Mouse (Mus musculus): Measurements from ENCODE around the gene Mrpl53. TPM values are rescaled to one million over a fixed set of nuclear protein-coding genes. Genes with fewer than 3 reads are reported as not detected.

Gene Mrpl53
- total RNA-seq, 1 experiment from 2014 or later = 8.8 TPM

- no peak for ATAC-seq (ENCODE audit: extremely low read depth, insufficient number of reproducible peaks, low FRiP score, poor library complexity, severe bottlenecking)
Measured at GRCm38 (mm10) chr6:83087205-83087925, 21.5 kb upstream of the Mrpl53 start.

- no peak for ATAC-seq (ENCODE audit: extremely low read depth, insufficient number of reproducible peaks, low FRiP score, poor library complexity, severe bottlenecking)
Measured at GRCm38 (mm10) chr6:83087926-83088260, 20.9 kb upstream of the Mrpl53 start.

- no peak for ATAC-seq (ENCODE audit: extremely low read depth, insufficient number of reproducible peaks, low FRiP score, poor library complexity, severe bottlenecking)
Measured at GRCm38 (mm10) chr6:83092416-83093127, 16.3 kb upstream of the Mrpl53 start.

GRCm38 (mm10) chr6:83095968-83096367, 12.9 kb upstream of the Mrpl53 start:
- 0 out of 2 replicates have a peak, but pooled peaks have one; percentile 33 for ATAC-seq (ENCODE audit: extremely low read depth, insufficient number of reproducible peaks, low FRiP score, poor library complexity, severe bottlenecking)

- no peak for ATAC-seq (ENCODE audit: extremely low read depth, insufficient number of reproducible peaks, low FRiP score, poor library complexity, severe bottlenecking)
Measured at GRCm38 (mm10) chr6:83098411-83098810, 10.4 kb upstream of the Mrpl53 start.

GRCm38 (mm10) chr6:83101316-83101687, 7.5 kb upstream of the Mrpl53 start, which contains the start of the genes Ccdc142 and Gm42688:
Gene Ccdc142 (plus strand): TSS chr6:83101601.
Gene Gm42688 (plus strand): TSS chr6:83101617.
- ATAC-seq (ENCODE audit: extremely low read depth, insufficient number of reproducible peaks, low FRiP score, poor library complexity, severe bottlenecking) = peak; percentile 87

GRCm38 (mm10) chr6:83101688-83102556, 6.9 kb upstream of the Mrpl53 start:
- ATAC-seq (ENCODE audit: extremely low read depth, insufficient number of reproducible peaks, low FRiP score, poor library complexity, severe bottlenecking) = peak; percentile 45; the same call in 1 of the 2 replicates

GRCm38 (mm10) chr6:83103130-83103650, 5.7 kb upstream of the Mrpl53 start:
- no peak for ATAC-seq (ENCODE audit: extremely low read depth, insufficient number of reproducible peaks, low FRiP score, poor library complexity, severe bottlenecking)

- no peak for ATAC-seq (ENCODE audit: extremely low read depth, insufficient number of reproducible peaks, low FRiP score, poor library complexity, severe bottlenecking)
Measured at GRCm38 (mm10) chr6:83104158-83104557, 4.7 kb upstream of the Mrpl53 start.

GRCm38 (mm10) chr6:83107566-83108400, 1.1 kb upstream of the Mrpl53 start:
- peak; percentile 80 for ATAC-seq (ENCODE audit: extremely low read depth, insufficient number of reproducible peaks, low FRiP score, poor library complexity, severe bottlenecking)

GRCm38 (mm10) chr6:83111510-83112136, 2.8 kb downstream of the Mrpl53 start:
- no peak for ATAC-seq (ENCODE audit: extremely low read depth, insufficient number of reproducible peaks, low FRiP score, poor library complexity, severe bottlenecking)

- peak; percentile 88 for ATAC-seq (ENCODE audit: extremely low read depth, insufficient number of reproducible peaks, low FRiP score, poor library complexity, severe bottlenecking)
Measured at GRCm38 (mm10) chr6:83115011-83115671, 6.3 kb downstream of the Mrpl53 start, which contains the start of gene Mogs. Gene Mogs (plus strand): TSS chr6:83115496.

- ATAC-seq (ENCODE audit: extremely low read depth, insufficient number of reproducible peaks, low FRiP score, poor library complexity, severe bottlenecking) = no peak
Measured at GRCm38 (mm10) chr6:83115682-83116372, 7.0 kb downstream of the Mrpl53 start.

GRCm38 (mm10) chr6:83116373-83117164, 7.7 kb downstream of the Mrpl53 start:
- no peak for ATAC-seq (ENCODE audit: extremely low read depth, insufficient number of reproducible peaks, low FRiP score, poor library complexity, severe bottlenecking)

- ATAC-seq (ENCODE audit: extremely low read depth, insufficient number of reproducible peaks, low FRiP score, poor library complexity, severe bottlenecking) = no peak
Measured at GRCm38 (mm10) chr6:83117165-83117438, 8.3 kb downstream of the Mrpl53 start.

GRCm38 (mm10) chr6:83117616-83118015, 8.8 kb downstream of the Mrpl53 start:
- ATAC-seq (ENCODE audit: extremely low read depth, insufficient number of reproducible peaks, low FRiP score, poor library complexity, severe bottlenecking) = no peak
